Mouse (Mus musculus) midbrain, embryonic 14.5 days (tissue): ENCODE results near the gene Ralbp1. TPM values are rescaled to one million over a fixed set of nuclear protein-coding genes. Genes with fewer than 3 reads are reported as not detected.
A peak's percentile ranks its signal among the peaks of the same experiment; 100 is the strongest.

Source experiments
- ATAC-seq: fragments of 200-750 bp; cut with Nextera tagmentation; 2 replicates; pipeline ENCODE4 v1.8.0; 2017; ENCODE audit warnings: moderate number of reproducible peaks, moderate library complexity; ENCODE audit not compliant: low FRiP score, low TSS enrichment
- DNase-seq: peaks from one replicate; pipeline ENCODE4 v3.0.0-alpha.2; 2015
- H3K27ac ChIP-seq: fragments of 300-500 bp; sonication (generic); replicated peaks from 2 replicates; pipeline ENCODE4 v1.5.1; 2014; ENCODE audit warnings: mild to moderate bottlenecking, low read depth, low read length, moderate library complexity
- H3K27me3 ChIP-seq: fragments of 300-500 bp; sonication (generic); 2 replicates; pipeline ENCODE4 v1.6.1; 2014; ENCODE audit warnings: low read length, control low read depth, mixed read lengths; ENCODE audit not compliant: control insufficient read depth, insufficient read depth
- H3K36me3 ChIP-seq: fragments of 300-500 bp; sonication (generic); 2 replicates; pipeline ENCODE4 v1.6.1; 2014; ENCODE audit warnings: low read length, control low read depth; ENCODE audit not compliant: control insufficient read depth, insufficient read depth
- H3K4me1 ChIP-seq: fragments of 300-500 bp; sonication (generic); 2 replicates; pipeline ENCODE4 v1.6.1; 2014; ENCODE audit warnings: mild to moderate bottlenecking, antibody characterized with exemption, low read length, control low read depth; ENCODE audit not compliant: control insufficient read depth, insufficient read depth
- H3K4me2 ChIP-seq: fragments of 300-500 bp; sonication (generic); 2 replicates; pipeline ENCODE4 v1.6.1; 2014; ENCODE audit warnings: mild to moderate bottlenecking, low read length, moderate library complexity
- H3K4me3 ChIP-seq: fragments of 300-500 bp; sonication (generic); replicated peaks from 2 replicates; pipeline ENCODE4 v1.5.1; 2014; ENCODE audit warnings: low read depth, low read length
- H3K9ac ChIP-seq: fragments of 300-500 bp; sonication (generic); replicated peaks from 2 replicates; pipeline ENCODE4 v1.6.1; 2014; ENCODE audit warnings: mild to moderate bottlenecking, low read length, moderate library complexity
- H3K9me3 ChIP-seq: fragments of 300-500 bp; sonication (generic); 2 replicates; pipeline ENCODE4 v1.6.1; 2016; ENCODE audit warnings: low read length, control low read depth, mixed read lengths; ENCODE audit not compliant: control insufficient read depth
- WGBS: fragments of 180-500 bp; shearing (Covaris S2); extraction: QIAGEN DNeasy Blood & Tissue Kit; methylation state at CpG from one replicate; pipeline ENCODE4 v1.1.7; 2014; 5-methylcytosine and 5-hydroxymethylcytosine counted together
- polyA plus RNA-seq: library from polyadenylated mRNA; unstranded; fragments of >200 nt; fragmentation: Nextera tagmentation; extraction: Ambion mirVana; gene quantifications from 2 replicates; pipeline ENCODE4 v1.2.1, GENCODE M21; 2014

Gene Ralbp1
- polyA plus RNA-seq, result 38.5 and 54.0 TPM in 2 replicates

DNA sequence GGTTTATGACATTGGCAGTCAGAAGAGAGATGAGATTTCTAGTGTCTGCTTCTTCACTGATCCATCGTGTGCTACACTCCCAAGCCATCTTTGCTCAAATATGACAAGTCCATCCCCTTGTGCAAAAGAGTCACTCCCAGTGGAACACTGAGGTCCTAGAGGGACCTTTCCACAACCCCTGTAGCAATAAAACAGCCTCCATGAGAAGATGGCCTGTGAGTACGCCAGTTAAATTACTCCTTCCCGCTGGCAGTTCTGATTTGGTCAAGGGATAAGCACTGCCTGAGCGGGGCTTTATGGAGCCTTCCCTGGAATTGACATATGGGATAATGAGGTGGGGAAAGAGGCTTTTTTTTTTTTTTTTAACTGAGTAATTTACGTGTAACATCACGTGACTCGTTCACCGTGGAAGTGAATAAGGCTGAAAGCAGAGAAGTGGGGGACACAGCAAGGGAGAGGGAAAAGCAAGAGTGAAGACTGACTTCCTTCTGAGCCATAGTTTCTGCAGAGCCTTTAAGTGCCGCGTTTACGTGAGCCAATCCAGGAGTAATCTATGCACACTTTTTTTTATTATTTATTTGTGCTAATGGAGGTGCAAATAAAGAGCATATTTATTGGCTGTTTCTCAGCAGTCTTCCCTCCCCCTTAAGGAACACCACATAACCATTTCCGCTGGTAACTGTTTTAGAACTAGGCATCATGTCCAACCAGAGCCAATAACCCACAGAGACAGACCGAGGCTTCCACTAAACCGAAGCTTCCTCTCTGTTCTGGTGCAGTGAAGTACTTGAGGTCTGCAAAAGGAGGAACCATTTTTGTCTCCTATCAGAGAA, at the start of gene Ralbp1:
TSS of gene Ralbp1 (minus strand) at position 102 of the 833 bp plus-strand sequence.
- Histone ChIP-seq H3K4me2 (peak within 1 kb of the TSS; percentile 95), H3K9me3 (no peaks in the 10 kb centered on the region), H3K4me3 (peak within 1 kb of the TSS; percentile 94), H3K4me1 (peaks cover 22% of the 10 kb centered on the region), H3K27me3 (no peaks in the 10 kb centered on the region), H3K9ac (peak within 1 kb of the TSS; percentile 83), H3K27ac (peak within 1 kb of the TSS; percentile 92), H3K36me3 (no peaks in the 10 kb centered on the region)
- DNase-seq (peak; percentile 61), ATAC-seq (no peak)
- WGBS, result 10% methylated on average over 14 of the region's 14 CpGs

DNA sequence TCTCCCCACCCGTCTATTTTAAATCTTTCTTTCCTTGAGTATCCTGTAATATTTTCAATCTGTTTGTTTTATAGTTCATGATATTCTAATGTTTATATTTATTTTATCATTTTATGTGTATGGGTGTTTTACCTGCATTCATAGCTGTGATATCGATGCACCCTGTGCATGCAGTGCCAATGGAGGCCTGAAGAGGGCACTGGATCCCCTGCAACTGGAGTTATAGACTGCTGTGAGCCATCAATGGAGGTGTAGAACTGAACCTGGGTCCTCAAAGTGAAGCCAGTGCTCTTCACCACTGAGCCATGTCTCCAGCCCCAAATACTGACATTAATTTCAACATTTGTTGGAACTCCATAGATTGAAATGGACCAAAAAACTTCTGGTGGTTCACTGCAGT, 48.1 kb upstream of the Ralbp1 start:
- Histone ChIP-seq H3K36me3 (peaks cover 42% of the 10 kb centered on the region), H3K4me3 (no peak overlapping the region), H3K9ac (no peak overlapping the region), H3K4me1 (no peaks in the 10 kb centered on the region; the same call in 1 of the 2 replicates), H3K27me3 (no peaks in the 10 kb centered on the region), H3K4me2 (no peak overlapping the region), H3K9me3 (no peaks in the 10 kb centered on the region), H3K27ac (no peak overlapping the region)
- WGBS, result 96% methylated on average over 2 of the region's 2 CpGs
- DNase-seq (no peak), ATAC-seq (no peak)

DNA sequence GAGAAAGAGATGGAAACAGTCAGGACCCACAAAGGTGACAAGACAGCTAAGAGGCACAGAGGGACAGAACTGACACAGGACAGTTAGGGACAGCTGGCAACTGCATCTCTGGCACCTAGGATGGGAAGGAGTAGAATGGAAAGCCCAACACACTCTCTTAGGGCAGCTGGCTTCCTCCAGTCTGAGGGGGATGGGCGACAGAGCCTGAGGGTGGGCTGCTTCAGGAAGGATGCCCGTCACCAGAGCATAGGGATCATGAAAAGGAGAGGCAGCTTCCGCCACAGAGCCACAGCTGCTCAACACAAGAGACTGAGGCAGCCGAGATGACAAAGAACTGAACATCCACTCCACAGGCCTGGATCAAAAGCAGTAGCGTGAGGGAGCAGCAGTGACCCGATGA, 45.9 kb upstream of the Ralbp1 start:
- Histone ChIP-seq H3K4me2 (no peak overlapping the region), H3K27ac (peak overlapping the region; percentile 34; the same call in 1 of the 2 replicates), H3K9me3 (no peaks in the 10 kb centered on the region), H3K36me3 (peaks cover 56% of the 10 kb centered on the region), H3K27me3 (no peaks in the 10 kb centered on the region), H3K4me3 (no peak overlapping the region), H3K9ac (no peak overlapping the region; the same call in 1 of the 2 replicates), H3K4me1 (no peaks in the 10 kb centered on the region; the same call in 1 of the 2 replicates)
- 30% methylated on average over 6 of the region's 6 CpGs for WGBS
- DNase-seq, result peak; percentile 31
- ATAC-seq, result no peak; the same call in 1 of the 2 replicates

DNA sequence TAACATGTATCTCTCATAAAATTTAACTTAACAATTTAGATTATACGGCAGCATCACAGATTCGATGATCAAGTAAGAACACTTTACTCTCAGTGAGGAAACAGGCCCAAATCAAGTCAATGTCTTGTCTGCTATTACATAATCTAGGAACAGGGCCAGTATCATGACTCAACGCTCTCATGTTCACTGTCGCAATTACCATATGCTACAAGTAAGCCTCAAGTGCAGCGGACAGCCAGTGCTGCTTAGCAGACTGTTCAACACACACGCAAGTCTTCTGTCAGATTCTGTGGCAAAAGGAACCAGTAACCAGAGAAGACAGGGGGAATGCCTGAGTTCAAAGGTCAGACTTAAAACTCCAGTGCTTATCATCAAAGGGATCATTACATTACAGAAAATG, 45.4 kb upstream of the Ralbp1 start:
- Histone ChIP-seq H3K4me1 (no peaks in the 10 kb centered on the region; the same call in 1 of the 2 replicates), H3K4me2 (no peak overlapping the region), H3K9ac (no peak overlapping the region), H3K27ac (no peak overlapping the region), H3K4me3 (no peak overlapping the region), H3K27me3 (no peaks in the 10 kb centered on the region), H3K9me3 (no peaks in the 10 kb centered on the region), H3K36me3 (peaks cover 56% of the 10 kb centered on the region)
- WGBS, result 85% methylated on average over 6 of the region's 6 CpGs
- DNase-seq, result no peak
- no peak for ATAC-seq

DNA sequence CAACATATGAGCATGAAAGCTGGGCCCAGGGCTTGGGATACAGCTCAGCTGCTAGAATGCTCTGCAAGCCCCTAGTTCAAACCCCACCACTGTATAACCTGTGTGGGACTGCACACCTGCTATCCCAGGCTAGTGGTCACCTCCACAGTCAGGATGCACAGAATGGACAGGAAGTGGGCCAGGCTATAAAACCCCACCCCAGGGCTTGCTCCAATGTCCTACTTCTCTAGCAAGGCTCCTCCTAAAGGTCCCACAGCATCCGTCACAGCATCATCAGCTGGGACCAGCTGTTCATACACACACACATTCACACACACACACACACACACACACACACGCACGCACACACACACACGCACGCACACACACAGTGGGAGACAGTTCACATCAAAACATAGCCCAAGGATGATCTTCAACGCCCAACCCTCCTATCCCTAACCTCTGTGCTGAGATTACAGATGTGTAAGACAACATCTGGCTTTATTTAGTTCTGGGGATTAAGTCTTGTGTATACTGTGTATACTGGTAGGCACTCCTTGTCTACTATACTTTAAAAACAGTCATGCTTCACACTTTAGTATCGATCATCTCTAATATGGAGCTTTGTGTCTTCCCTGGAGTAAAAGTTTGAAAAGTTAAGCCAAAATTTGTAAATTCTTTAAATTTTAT, 44.7 kb upstream of the Ralbp1 start:
- no peaks in the 10 kb centered on the region; the same call in 1 of the 2 replicates for H3K4me1 ChIP-seq
- WGBS, result 94% methylated on average over 7 of the region's 7 CpGs
- H3K27me3 ChIP-seq, result no peaks in the 10 kb centered on the region
- DNase-seq (no peak), ATAC-seq (no peak)
- H3K4me2 ChIP-seq, result no peak overlapping the region
- H3K27ac ChIP-seq, result no peak overlapping the region
- H3K4me3 ChIP-seq, result no peak overlapping the region
- no peaks in the 10 kb centered on the region for H3K9me3 ChIP-seq
- H3K9ac ChIP-seq, result no peak overlapping the region
- peaks cover 62% of the 10 kb centered on the region for H3K36me3 ChIP-seq

DNA sequence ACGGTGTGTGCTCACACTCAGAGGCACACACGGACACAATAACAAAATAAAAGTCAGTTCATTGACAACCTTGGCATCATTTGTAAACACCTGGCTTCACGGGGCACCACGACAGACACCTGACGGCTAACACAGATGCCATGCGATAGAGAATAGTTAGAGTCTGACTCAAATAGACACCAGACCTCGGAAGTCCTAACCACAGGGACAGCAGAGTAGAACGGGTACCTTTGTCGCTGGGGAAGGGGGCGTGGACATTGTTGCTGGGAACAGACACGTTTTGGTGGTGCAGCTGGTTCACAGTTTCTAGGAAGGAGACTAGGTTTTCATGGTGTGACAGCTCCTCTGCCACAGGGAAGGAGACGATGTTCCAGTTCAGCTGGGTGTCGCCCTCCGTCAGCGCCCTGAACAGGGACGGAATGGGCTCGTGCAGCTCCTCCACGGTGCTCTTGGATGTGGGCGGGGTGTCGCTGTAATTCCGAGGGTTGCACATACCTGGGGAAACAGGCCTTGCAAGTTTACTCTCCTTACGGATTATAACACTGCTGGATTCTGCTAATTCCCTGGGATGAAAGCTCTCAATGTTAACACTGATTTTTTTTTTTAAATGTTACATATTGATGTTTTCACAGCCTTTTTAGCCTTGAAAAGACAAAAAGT, 43.9 kb upstream of the Ralbp1 start:
- no peaks in the 10 kb centered on the region; the same call in 1 of the 2 replicates for H3K4me1 ChIP-seq
- peaks cover 67% of the 10 kb centered on the region for H3K36me3 ChIP-seq
- no peak overlapping the region for H3K4me3 ChIP-seq
- no peak overlapping the region for H3K4me2 ChIP-seq
- WGBS, result 90% methylated on average over 22 of the region's 22 CpGs
- DNase-seq, result no peak
- no peak for ATAC-seq
- H3K27me3 ChIP-seq, result no peaks in the 10 kb centered on the region
- no peak overlapping the region for H3K27ac ChIP-seq
- H3K9ac ChIP-seq, result no peak overlapping the region
- no peaks in the 10 kb centered on the region for H3K9me3 ChIP-seq

DNA sequence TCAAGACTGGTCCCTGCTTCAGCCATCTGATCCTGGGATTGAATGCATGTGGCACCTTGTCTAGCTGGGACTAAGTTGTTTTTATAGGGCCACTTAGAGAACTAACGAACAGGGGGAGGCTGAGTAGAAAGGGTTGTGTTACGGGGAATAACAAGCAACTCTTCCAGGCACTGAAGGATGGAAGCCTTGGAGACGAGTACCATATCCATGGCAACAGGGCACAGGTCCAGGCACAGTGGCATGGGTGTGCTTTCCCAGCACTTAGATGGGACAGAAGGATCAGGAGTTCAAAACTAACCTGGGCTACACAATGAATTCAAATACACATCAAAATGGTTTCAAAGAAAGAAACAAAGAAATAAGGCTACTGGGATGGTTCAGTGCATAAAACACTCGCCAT, 41.5 kb upstream of the Ralbp1 start:
- no peaks in the 10 kb centered on the region for H3K27me3 ChIP-seq
- H3K36me3 ChIP-seq, result peaks cover 69% of the 10 kb centered on the region
- ATAC-seq, result no peak
- DNase-seq, result no peak
- no peak overlapping the region for H3K4me3 ChIP-seq
- no peaks in the 10 kb centered on the region; the same call in 1 of the 2 replicates for H3K4me1 ChIP-seq
- H3K9me3 ChIP-seq, result no peaks in the 10 kb centered on the region
- no peak overlapping the region for H3K9ac ChIP-seq
- WGBS, result 79% methylated on average over 4 of the region's 4 CpGs
- no peak overlapping the region for H3K4me2 ChIP-seq
- no peak overlapping the region for H3K27ac ChIP-seq

DNA sequence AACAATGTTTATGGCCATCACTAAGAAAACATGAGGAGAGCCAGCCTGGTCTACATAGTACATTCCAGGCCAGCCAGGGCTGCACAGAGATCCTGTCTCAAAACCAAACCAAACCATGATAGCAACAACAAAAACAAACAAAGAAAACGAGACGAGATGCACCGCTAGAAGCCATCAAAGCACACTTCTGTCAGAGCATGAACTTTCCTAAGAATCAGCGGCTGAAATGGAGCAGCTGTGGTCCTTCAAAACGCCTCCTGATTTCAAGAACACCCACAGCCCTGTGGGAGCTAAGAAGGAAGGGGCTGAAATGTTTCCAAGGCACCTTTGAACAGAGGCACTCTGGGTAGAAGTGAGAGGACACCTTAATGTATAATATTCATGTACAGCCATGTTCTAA, 38.6 kb upstream of the Ralbp1 start:
- 89% methylated on average over 5 of the region's 5 CpGs for WGBS
- Histone ChIP-seq H3K9ac (no peak overlapping the region), H3K4me1 (no peaks in the 10 kb centered on the region), H3K4me2 (no peak overlapping the region), H3K9me3 (no peaks in the 10 kb centered on the region), H3K27me3 (no peaks in the 10 kb centered on the region), H3K4me3 (no peak overlapping the region), H3K27ac (no peak overlapping the region), H3K36me3 (peaks cover 68% of the 10 kb centered on the region)
- no peak for DNase-seq
- no peak for ATAC-seq
